ENCODE assay signal across 21 mouse cellular contexts in the genomic region with DNA sequence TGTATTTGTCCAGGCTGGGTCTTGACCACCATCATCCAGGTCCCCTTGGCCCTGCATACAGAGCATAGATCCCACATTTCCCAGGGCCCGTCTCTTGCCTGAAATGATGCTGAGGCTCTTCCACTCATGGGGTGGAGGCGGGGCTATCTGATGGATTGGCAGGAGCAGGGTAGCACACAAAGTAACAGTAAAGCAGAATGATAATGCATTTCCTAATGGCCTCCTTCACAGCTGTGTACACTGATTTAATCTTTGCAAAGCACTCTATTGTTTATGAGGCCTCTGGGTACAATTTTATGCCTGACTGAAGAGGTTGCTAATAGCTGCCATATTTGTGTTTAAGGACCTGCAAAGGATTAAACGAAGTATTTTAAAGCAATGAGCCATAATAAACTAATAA.
DNase-seq lines count a peak whose midpoint lies in the region; ATAC-seq lines count a peak whose summit lies in the region.
"Had no signal": no experiment of that assay in that cellular context is flagged by ENCODE, and none has a peak within 500 bp of the region (broad histone marks: within the 10 kb centered on the region; RNA-seq: fewer than 3 reads in every experiment).

No protein-coding gene starts in this region.

- no peaks in the 10 kb centered on the region for H3K27me3 ChIP-seq in forebrain, embryonic 11.5 days (ENCODE audit: control insufficient read depth, insufficient read depth, low read length)
- H3K27me3 ChIP-seq in forebrain, embryonic 10.5 days (ENCODE audit: poor library complexity, severe bottlenecking), result no peaks in the 10 kb centered on the region
- H3K27me3 ChIP-seq in neural tube, embryonic 11.5 days (ENCODE audit: control insufficient read depth, insufficient read depth, low read length), result no peaks in the 10 kb centered on the region
- H3K27me3 ChIP-seq in neural tube, embryonic 13.5 days, result no peaks in the 10 kb centered on the region
- H3K27me3 ChIP-seq: embryonic facial prominence, embryonic 13.5 days; hindbrain, embryonic 15.5 days; liver, embryonic 15.5 days had no signal

- H3K36me3 ChIP-seq in forebrain, embryonic 11.5 days (ENCODE audit: control insufficient read depth, insufficient read depth, low read length), result no peaks in the 10 kb centered on the region
- H3K36me3 ChIP-seq in forebrain, embryonic 10.5 days (replicated peaks), result no peaks in the 10 kb centered on the region
- no peaks in the 10 kb centered on the region for H3K36me3 ChIP-seq in neural tube, embryonic 11.5 days (ENCODE audit: control insufficient read depth, insufficient read depth, low read length)
- H3K36me3 ChIP-seq in neural tube, embryonic 13.5 days, result no peaks in the 10 kb centered on the region
- H3K36me3 ChIP-seq: embryonic facial prominence, embryonic 13.5 days; hindbrain, embryonic 15.5 days; limb, embryonic 10.5 days; liver, embryonic 15.5 days had no signal

- WGBS in forebrain, embryonic 11.5 days, result 53% methylated on average over 3 of the region's 3 CpGs
- 78% methylated on average over 3 of the region's 3 CpGs for WGBS in forebrain, embryonic 10.5 days
- WGBS in neural tube, embryonic 11.5 days, result 59% methylated on average over 3 of the region's 3 CpGs
- WGBS in neural tube, embryonic 13.5 days, result 28% methylated on average over 3 of the region's 3 CpGs

- H3K9ac ChIP-seq in forebrain, embryonic 11.5 days (ENCODE audit: low read length), result no peak overlapping the region
- no peak overlapping the region for H3K9ac ChIP-seq in neural tube, embryonic 11.5 days (ENCODE audit: low read length)
- H3K9ac ChIP-seq in neural tube, embryonic 13.5 days, result no peak overlapping the region
- H3K9ac ChIP-seq: embryonic facial prominence, embryonic 13.5 days; hindbrain, embryonic 15.5 days; liver, embryonic 15.5 days had no signal

- no peak overlapping the region for H3K4me3 ChIP-seq in forebrain, embryonic 11.5 days (ENCODE audit: low read depth, low read length)
- no peak overlapping the region for H3K4me3 ChIP-seq in forebrain, embryonic 10.5 days
- H3K4me3 ChIP-seq in neural tube, embryonic 11.5 days (ENCODE audit: low read depth, low read length), result no peak overlapping the region
- no peak overlapping the region for H3K4me3 ChIP-seq in neural tube, embryonic 13.5 days
- H3K4me3 ChIP-seq: embryonic facial prominence, embryonic 13.5 days; erythroblast, embryonic 14.5 days; hindbrain, embryonic 15.5 days; limb, embryonic 10.5 days; liver, embryonic 15.5 days had no signal

- H3K4me2 ChIP-seq in forebrain, embryonic 11.5 days (ENCODE audit: low read depth, low read length, severe bottlenecking), result no peak overlapping the region
- no peak overlapping the region for H3K4me2 ChIP-seq in neural tube, embryonic 11.5 days (ENCODE audit: low read depth)
- no peak overlapping the region for H3K4me2 ChIP-seq in neural tube, embryonic 13.5 days
- H3K4me2 ChIP-seq: embryonic facial prominence, embryonic 13.5 days; hindbrain, embryonic 15.5 days; liver, embryonic 15.5 days had no signal

- no peaks in the 10 kb centered on the region for H3K9me3 ChIP-seq in forebrain, embryonic 11.5 days (ENCODE audit: control insufficient read depth, low read length)
- H3K9me3 ChIP-seq in forebrain, embryonic 10.5 days, result no peaks in the 10 kb centered on the region
- no peaks in the 10 kb centered on the region for H3K9me3 ChIP-seq in neural tube, embryonic 11.5 days (ENCODE audit: control insufficient read depth, low read length)
- H3K9me3 ChIP-seq in neural tube, embryonic 13.5 days, result no peaks in the 10 kb centered on the region
- H3K9me3 ChIP-seq: embryonic facial prominence, embryonic 13.5 days; hindbrain, embryonic 15.5 days; limb, embryonic 10.5 days; liver, embryonic 15.5 days had no signal

- H3K4me1 ChIP-seq in forebrain, embryonic 11.5 days (replicated peaks; ENCODE audit: control insufficient read depth, insufficient read depth, low read length), result no peaks in the 10 kb centered on the region
- peaks cover 13% of the 10 kb centered on the region for H3K4me1 ChIP-seq in forebrain, embryonic 10.5 days
- H3K4me1 ChIP-seq in neural tube, embryonic 11.5 days (ENCODE audit: control insufficient read depth, insufficient read depth, low read length), result no peaks in the 10 kb centered on the region
- peaks cover 31% of the 10 kb centered on the region for H3K4me1 ChIP-seq in neural tube, embryonic 13.5 days (replicated peaks)
- H3K4me1 ChIP-seq: embryonic facial prominence, embryonic 13.5 days; limb, embryonic 10.5 days; liver, embryonic 15.5 days had no signal

- no peak for DNase-seq in forebrain, embryonic 11.5 days (ENCODE audit: low spot score)
- no peak for DNase-seq in forebrain, embryonic 10.5 days (ENCODE audit: extremely low spot score, low spot score)
- DNase-seq in neural tube, embryonic 11.5 days (ENCODE audit: low spot score), result peak; percentile 30
- DNase-seq in neural tube, embryonic 10.5 days (ENCODE audit: extremely low spot score, low spot score), result no peak
- DNase-seq in thymus, postnatal 4 days, result no peak
- no peak for DNase-seq in urinary bladder, postnatal 4 days (ENCODE audit: low spot score in 2 of 2)
- DNase-seq: adrenal gland, postnatal 25 days; cerebellum, adult 9-10 months; kidney, adult 9 months; kidney, postnatal 14 days; liver; lung, postnatal 4 days; thymus, adult 18-20 months had no signal

- peak; percentile 56; the same call in 1 of the 2 replicates for ATAC-seq in forebrain, embryonic 11.5 days (replicated peaks; ENCODE audit: low FRiP score)
- ATAC-seq in neural tube, embryonic 11.5 days (ENCODE audit: insufficient read depth, low FRiP score, low TSS enrichment), result peak; percentile 72
- ATAC-seq in neural tube, embryonic 13.5 days (ENCODE audit: low read depth), result peak; percentile 93
- ATAC-seq: CD4-positive, CD25-positive, alpha-beta regulatory T cell, adult 4 months; intestine, embryonic 16.5 days had no signal

- no peak overlapping the region for H3K27ac ChIP-seq in forebrain, embryonic 11.5 days (ENCODE audit: low read depth, low read length)
- no peak overlapping the region for H3K27ac ChIP-seq in forebrain, embryonic 10.5 days
- H3K27ac ChIP-seq in neural tube, embryonic 11.5 days (ENCODE audit: low read depth, low read length), result no peak overlapping the region
- H3K27ac ChIP-seq in neural tube, embryonic 13.5 days (replicated peaks), result no peak overlapping the region
- H3K27ac ChIP-seq: embryonic facial prominence, embryonic 13.5 days; hindbrain, embryonic 15.5 days; limb, embryonic 10.5 days; liver, embryonic 15.5 days had no signal
